Mouse (Mus musculus): ENCODE data around the gene Ubr4. TPM values are rescaled to one million over a fixed set of nuclear protein-coding genes. Genes with fewer than 3 reads are reported as not detected.

The Ubr4 gene
- total and polyA plus RNA-seq, 3 experiments, result 81.9 to 270 (median 177) TPM

DNA sequence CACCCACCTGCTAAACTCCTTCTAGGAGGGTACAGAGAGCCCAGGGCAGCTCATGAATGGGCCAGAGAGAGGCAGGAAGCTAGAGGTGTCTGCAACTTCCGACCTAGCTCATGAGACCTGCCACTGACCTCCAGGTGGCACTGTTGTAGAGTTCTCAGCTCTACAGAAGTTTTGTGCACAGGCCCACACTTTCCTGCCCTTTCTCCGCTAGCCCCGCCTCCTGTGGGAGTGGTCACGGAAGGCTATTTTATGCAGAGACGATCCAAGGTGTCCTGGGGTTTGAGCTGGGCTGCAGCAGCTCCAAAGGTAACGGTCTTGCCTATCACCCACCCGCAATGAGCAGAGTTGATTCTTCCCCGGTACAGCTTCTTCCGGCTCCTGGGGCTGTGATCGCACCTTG, 21.8 kb upstream of the Ubr4 start (continued):
- no peak for TF ChIP-seq BHLHE40 (IDR thresholded peaks at IDR 0.05; ENCODE audit: borderline replicate concordance, low read depth, low read length)

DNA sequence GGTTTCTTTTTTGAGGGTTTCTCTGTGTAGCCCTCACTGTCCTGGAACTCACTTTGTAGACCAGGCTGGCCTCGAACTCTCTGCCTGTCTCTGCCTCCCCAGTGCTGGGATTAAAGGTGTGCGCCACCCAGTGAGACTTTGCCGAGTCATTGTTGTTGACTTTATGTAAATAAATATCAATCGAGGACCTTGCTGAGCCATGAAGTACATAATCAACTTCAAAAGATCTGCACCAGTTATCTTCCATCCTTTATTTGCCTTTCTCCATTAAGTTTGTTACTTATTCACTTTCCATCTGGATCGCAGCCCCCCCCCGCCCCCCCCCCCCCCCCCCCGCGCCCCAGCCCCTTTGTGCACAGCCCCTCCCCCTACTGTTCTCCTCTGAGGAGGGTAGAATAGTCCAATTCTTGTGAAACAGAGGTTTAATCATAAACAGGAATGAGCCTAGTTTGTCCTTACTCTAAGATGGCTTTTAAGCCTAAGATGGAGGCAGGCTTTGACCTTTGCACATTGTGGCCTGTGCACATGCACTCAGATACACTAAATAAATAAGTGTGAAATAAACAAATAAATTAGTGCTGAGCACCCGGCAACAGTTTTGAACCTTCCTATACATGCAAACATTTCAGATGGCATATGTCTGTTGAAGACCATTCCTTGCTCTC, 17.6 kb upstream of the Ubr4 start:
- Histone ChIP-seq H3K9ac (ENCODE audit: control insufficient read depth, low read depth, low read length, poor library complexity, severe bottlenecking) (peak overlapping the region; percentile 60), H3K4me3 (ENCODE audit: control insufficient read depth in 1 of 2, insufficient read depth in 1 of 2, low read depth in 2 of 2, low read length in 2 of 2) (no peak overlapping the region; a peak in 1 of 4 replicates), H3K9me3 (replicated peaks; ENCODE audit: insufficient read depth, low read length) (no peaks in the 10 kb centered on the region), H3K79me2 (ENCODE audit: control insufficient read depth, insufficient read depth, low read length, poor library complexity) (no peaks in the 10 kb centered on the region), H3K27me3 (ENCODE audit: control insufficient read depth in 1 of 2, insufficient read depth in 2 of 2, low read length in 2 of 2) (no peaks in the 10 kb centered on the region), H3K36me3 (ENCODE audit: control insufficient read depth in 1 of 2, insufficient read depth in 2 of 2, low read length in 2 of 2) (peaks cover 0 to 10% of the 10 kb centered on the region in 2 experiments; a peak in 2 of 4 replicates), H3K27ac (ENCODE audit: control insufficient read depth, low read depth, low read length) (peak overlapping the region; percentile 98), H3K4me1 (ENCODE audit: control insufficient read depth in 1 of 2, insufficient read depth in 2 of 2, low read length in 2 of 2) (peaks cover 0 to 16% of the 10 kb centered on the region in 2 experiments; a peak in 3 of 4 replicates)
- no peak for DNase-seq (ENCODE audit: low read depth, low spot score)
- TF ChIP-seq MXI1 (IDR thresholded peaks at IDR 0.05; ENCODE audit: low read depth, low read length) (no peak), NRF1 (IDR thresholded peaks at IDR 0.05; ENCODE audit: insufficient read depth, low read depth, low read length, poor library complexity, severe bottlenecking) (no peak), UBTF (IDR thresholded peaks at IDR 0.05; ENCODE audit: borderline replicate concordance, insufficient read depth, low read depth, low read length) (no peak), POLR2AphosphoS2 (IDR thresholded peaks at IDR 0.05; ENCODE audit: low read length) (no peak), ZNF384 (IDR thresholded peaks at IDR 0.05; ENCODE audit: low read depth, low read length) (no peak), MAZ (IDR thresholded peaks at IDR 0.05; ENCODE audit: low read depth, low read length) (no peak), CHD1 (IDR thresholded peaks at IDR 0.05; ENCODE audit: low read depth, low read length) (no peak), ETS1 (IDR thresholded peaks at IDR 0.05; ENCODE audit: low read depth, low read length) (no peak), ZMIZ1 (IDR thresholded peaks at IDR 0.05; ENCODE audit: low read depth, low read length) (no peak), TCF12 (IDR thresholded peaks at IDR 0.05; ENCODE audit: low read depth, low read length) (no peak), MYC (IDR thresholded peaks at IDR 0.05; ENCODE audit: low read depth, low read length) (no peak), POLR2AphosphoS5 (IDR thresholded peaks at IDR 0.05; ENCODE audit: borderline replicate concordance, low read depth, low read length) (no peak), KAT2A (conservative IDR thresholded peaks at IDR 0.05; ENCODE audit: low read depth, low read length) (no peak), ZKSCAN1 (IDR thresholded peaks at IDR 0.05; ENCODE audit: low read depth, low read length) (no peak), MAFK (IDR thresholded peaks at IDR 0.05; ENCODE audit: borderline replicate concordance, low read depth, low read length) (no peak), E2F4 (IDR thresholded peaks at IDR 0.05; ENCODE audit: borderline replicate concordance, low read depth, low read length) (no peak), TAL1 (IDR thresholded peaks at IDR 0.05; ENCODE audit: low read length) (no peak), BHLHE40 (IDR thresholded peaks at IDR 0.05; ENCODE audit: borderline replicate concordance, low read depth, low read length) (no peak), RCOR1 (IDR thresholded peaks at IDR 0.05; ENCODE audit: low read depth, low read length) (no peak)

Measured in MEL (cell line).